9 mouse cellular contexts compared by ENCODE assay signal in the genomic region with DNA sequence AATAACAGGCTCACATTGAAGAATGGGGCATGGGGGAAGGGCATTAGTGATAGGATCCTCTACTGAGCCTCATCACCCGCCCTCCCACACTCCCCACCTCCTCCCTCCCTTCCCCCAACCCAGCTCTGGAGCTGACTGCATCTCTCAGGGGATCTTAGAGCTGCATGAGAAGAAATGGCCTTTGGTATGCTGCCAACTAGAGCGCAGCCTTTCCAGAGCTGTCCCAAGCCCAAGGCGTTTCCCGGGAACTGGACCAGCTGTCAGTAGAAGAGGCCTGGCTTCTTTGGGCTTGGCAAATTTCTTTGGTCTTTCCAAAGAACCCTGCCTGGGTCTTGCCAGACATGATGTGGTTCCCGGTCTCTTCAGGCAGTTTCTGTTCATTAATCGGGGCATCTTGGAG. TPM values are rescaled to one million over a fixed set of nuclear protein-coding genes. Genes with fewer than 3 reads are reported as not detected.
A peak's percentile ranks its signal among the peaks of the same experiment; 100 is the strongest.
DNase-seq lines count a peak whose midpoint lies in the region; ATAC-seq and TF ChIP-seq lines count a peak whose summit lies in the region.
"Had no signal": no experiment of that assay in that cellular context is flagged by ENCODE, and none has a peak within 500 bp of the region (broad histone marks: within the 10 kb centered on the region; RNA-seq: fewer than 3 reads in every experiment).

No protein-coding gene starts in this region.

- TF ChIP-seq EP300 in stomach, postnatal 0 days (optimal IDR thresholded peaks at IDR 0.05) = no peak

- no peaks in the 10 kb centered on the region for H3K36me3 ChIP-seq in liver, embryonic 12.5 days
- no peaks in the 10 kb centered on the region for H3K36me3 ChIP-seq in heart, embryonic 15.5 days
- no peaks in the 10 kb centered on the region for H3K36me3 ChIP-seq in stomach, postnatal 0 days (ENCODE audit: control insufficient read depth, insufficient read depth, low read length)
- H3K36me3 ChIP-seq: embryonic facial prominence, embryonic 15.5 days had no signal

- no peaks in the 10 kb centered on the region for H3K9me3 ChIP-seq in liver, embryonic 12.5 days (replicated peaks)
- H3K9me3 ChIP-seq in heart, embryonic 15.5 days (replicated peaks) = no peaks in the 10 kb centered on the region
- H3K9me3 ChIP-seq in stomach, postnatal 0 days (ENCODE audit: control insufficient read depth, low read length) = no peaks in the 10 kb centered on the region
- H3K9me3 ChIP-seq: embryonic facial prominence, embryonic 15.5 days had no signal

- no peak overlapping the region for H3K9ac ChIP-seq in liver, embryonic 12.5 days
- H3K9ac ChIP-seq in heart, embryonic 15.5 days = no peak overlapping the region
- H3K9ac ChIP-seq in stomach, postnatal 0 days (ENCODE audit: low read length) = no peak overlapping the region
- H3K9ac ChIP-seq: embryonic facial prominence, embryonic 15.5 days had no signal

- no peaks in the 10 kb centered on the region for H3K27me3 ChIP-seq in liver, embryonic 12.5 days (replicated peaks)
- no peaks in the 10 kb centered on the region for H3K27me3 ChIP-seq in heart, embryonic 15.5 days
- no peaks in the 10 kb centered on the region for H3K27me3 ChIP-seq in stomach, postnatal 0 days (ENCODE audit: control insufficient read depth, insufficient read depth, low read length)
- H3K27me3 ChIP-seq: embryonic facial prominence, embryonic 15.5 days had no signal

- no peaks in the 10 kb centered on the region for H3K4me1 ChIP-seq in liver, embryonic 12.5 days
- peaks cover 10% of the 10 kb centered on the region for H3K4me1 ChIP-seq in heart, embryonic 15.5 days (replicated peaks)
- no peaks in the 10 kb centered on the region for H3K4me1 ChIP-seq in stomach, postnatal 0 days (replicated peaks; ENCODE audit: control insufficient read depth, insufficient read depth)

- H3K4me3 ChIP-seq in liver, embryonic 12.5 days = no peak overlapping the region
- no peak overlapping the region for H3K4me3 ChIP-seq in heart, embryonic 15.5 days
- no peak overlapping the region for H3K4me3 ChIP-seq in stomach, postnatal 0 days (ENCODE audit: low read depth, low read length)
- H3K4me3 ChIP-seq: embryonic facial prominence, embryonic 15.5 days had no signal

- no peak overlapping the region for H3K27ac ChIP-seq in liver, embryonic 12.5 days
- peak overlapping the region; percentile 42 for H3K27ac ChIP-seq in heart, embryonic 15.5 days
- no peak overlapping the region for H3K27ac ChIP-seq in stomach, postnatal 0 days (replicated peaks)
- H3K27ac ChIP-seq: embryonic facial prominence, embryonic 15.5 days had no signal

- H3K4me2 ChIP-seq in liver, embryonic 12.5 days = no peak overlapping the region
- H3K4me2 ChIP-seq in heart, embryonic 15.5 days = no peak overlapping the region
- no peak overlapping the region for H3K4me2 ChIP-seq in stomach, postnatal 0 days (replicated peaks; ENCODE audit: low read depth)
- H3K4me2 ChIP-seq: embryonic facial prominence, embryonic 15.5 days had no signal

- TF ChIP-seq CTCF in stomach, postnatal 0 days (IDR thresholded peaks at IDR 0.05; ENCODE audit: low read depth) = no peak

- 66% methylated on average over 6 of the region's 6 CpGs for WGBS in liver, embryonic 12.5 days (ENCODE audit: insufficient replicate concordance)
- WGBS in heart, embryonic 15.5 days = 39% methylated on average over 6 of the region's 6 CpGs
- WGBS in stomach, postnatal 0 days = 43% methylated on average over 6 of the region's 6 CpGs

- DNase-seq in liver = peak; percentile 21
- peak; percentile 77 to 79 for DNase-seq in cerebellum, postnatal 14 days
- DNase-seq in kidney, postnatal 36 days = peak; percentile 78 to 82
- peak; percentile 81 for DNase-seq in lung, postnatal 25 days (ENCODE audit: low spot score)
- peak; percentile 41 for DNase-seq in stomach, postnatal 0 days (ENCODE audit: low spot score)

- no peak for ATAC-seq in liver, embryonic 12.5 days
- ATAC-seq in heart, embryonic 15.5 days (replicated peaks; ENCODE audit: insufficient number of reproducible peaks, insufficient read depth, low FRiP score, low read depth) = peak; percentile 75
- peak; percentile 63; the same call in 1 of the 2 replicates for ATAC-seq in stomach, postnatal 0 days (ENCODE audit: low FRiP score, low TSS enrichment)
- ATAC-seq in megakaryocyte progenitor cell, adult 5-6 weeks (replicated peaks; ENCODE audit: poor library complexity) = no peak

RNA-seq across cellular contexts. Expression of gene Gab1, which starts 42.3 kb away (rescaled TPM):
- polyA plus RNA-seq in liver, embryonic 12.5 days (2016; fragmentation: Nextera tagmentation; extraction: Ambion mirVana) = 13.1 and 14.6 TPM in 2 replicates
- 28.4 and 30.6 TPM in 2 replicates for polyA plus RNA-seq in heart, embryonic 15.5 days (2015; fragmentation: Nextera tagmentation; extraction: Ambion mirVana)
- polyA plus RNA-seq in stomach, postnatal 0 days (2015; fragmentation: Nextera tagmentation; extraction: Ambion mirVana) = 7.3 and 8.3 TPM in 2 replicates
- total RNA-seq in megakaryocyte progenitor cell, adult 5-6 weeks (2015) = 3.5 and 6.0 TPM in 2 replicates
- 2.7 and 3.0 TPM in 2 replicates for total RNA-seq in megakaryocyte progenitor cell, adult 5-6 weeks (2017)

Comparison
In these comparisons a context has a peak if more than half of its experiments do, and no peak if none do; other contexts are left out.
1. DNase-seq: peak in every context shown above with its lines; median percentile 81 in lung, postnatal 25 days; 80 in kidney, postnatal 36 days; 78 in cerebellum, postnatal 14 days; 41 in stomach, postnatal 0 days; 21 in liver.
2. ATAC-seq: peak in heart, embryonic 15.5 days (single experiment) and stomach, postnatal 0 days (single experiment); none in liver, embryonic 12.5 days (single experiment) and megakaryocyte progenitor cell, adult 5-6 weeks (single experiment).